Mouse (Mus musculus): Measurements from ENCODE around the gene Gm21974. TPM values are rescaled to one million over a fixed set of nuclear protein-coding genes. Genes with fewer than 3 reads are reported as not detected.

Gene Gm21974
- total and polyA plus RNA-seq, 3 experiments: not detected

- no peak for DNase-seq (ENCODE audit: extremely low read depth)
- no peak overlapping the region for H3K4me2 ChIP-seq (ENCODE audit: insufficient read depth, low read depth, poor library complexity, severe bottlenecking)
- no peak overlapping the region for H3K9ac ChIP-seq (ENCODE audit: insufficient read depth, low read depth)
- dilution Hi-C loops (cut with MboI; ENCODE audit: extremely low pct_ligation_motif_present, extremely low pct_unique_long_range_greater_than_20kb, low sequenced_read_pairs): no loop called here
- H3K4me3 ChIP-seq (replicated peaks in 1 of 3; ENCODE audit: low read depth in 2 of 3, low read length in 2 of 3, poor library complexity in 1 of 3): no peak overlapping the region
- H3K27ac ChIP-seq (ENCODE audit: insufficient read depth, low read depth): no peak overlapping the region
- peaks cover 20 to 49% of the 10 kb centered on the region in 2 experiments for H3K36me3 ChIP-seq (replicated peaks in 1 of 2; ENCODE audit: control insufficient read depth in 1 of 2, insufficient read depth in 1 of 2, low read length in 1 of 2)
- in situ Hi-C loops (cut with MboI; ENCODE audit: low pct_ligation_motif_present, low pct_unique_long_range_greater_than_20kb, low sequenced_read_pairs): no loop called here
- H3K9me3 ChIP-seq (replicated peaks; ENCODE audit: low read length): no peaks in the 10 kb centered on the region
- H3K27me3 ChIP-seq (replicated peaks): no peaks in the 10 kb centered on the region
- no peak for TF ChIP-seq POLR2AphosphoS2 (IDR thresholded peaks at IDR 0.05; ENCODE audit: low read depth, low read length)
- no peak for TF ChIP-seq MEF2A (IDR thresholded peaks at IDR 0.05; ENCODE audit: borderline replicate concordance, low read depth, low read length)
- no peak for TF ChIP-seq ETS1 (conservative IDR thresholded peaks at IDR 0.05; ENCODE audit: low read depth, low read length)
- no peak for TF ChIP-seq ELF1 (IDR thresholded peaks at IDR 0.05; ENCODE audit: low read depth, low read length)
- TF ChIP-seq BHLHE40 (IDR thresholded peaks at IDR 0.05; ENCODE audit: low read depth, low read length): no peak
- no peak for TF ChIP-seq ZKSCAN1 (IDR thresholded peaks at IDR 0.05; ENCODE audit: borderline replicate concordance, low read depth, low read length)
- no peak for TF ChIP-seq USF1 (IDR thresholded peaks at IDR 0.05; ENCODE audit: low read depth, low read length)
- no peak for TF ChIP-seq PAX5 (IDR thresholded peaks at IDR 0.05; ENCODE audit: low read length)
- no peak for TF ChIP-seq HCFC1 (IDR thresholded peaks at IDR 0.05; ENCODE audit: low read depth, low read length)
- TF ChIP-seq MAX (IDR thresholded peaks at IDR 0.05; ENCODE audit: low read length): no peak
- no peak for TF ChIP-seq RCOR1 (conservative IDR thresholded peaks at IDR 0.05; ENCODE audit: low read depth, low read length)
- no peak for TF ChIP-seq ZMIZ1 (IDR thresholded peaks at IDR 0.05; ENCODE audit: low read depth, low read length)
- no peak for TF ChIP-seq CTCF (conservative IDR thresholded peaks at IDR 0.05 in 1 of 2, IDR thresholded peaks at IDR 0.05 in 1 of 2; ENCODE audit: low read depth in 2 of 2, low read length in 2 of 2)
- no peak for TF ChIP-seq CHD2 (IDR thresholded peaks at IDR 0.05; ENCODE audit: low read length)
- TF ChIP-seq KAT2A (IDR thresholded peaks at IDR 0.05; ENCODE audit: insufficient replicate concordance, low read length): no peak
- TF ChIP-seq CHD1 (IDR thresholded peaks at IDR 0.05; ENCODE audit: low read depth, low read length): no peak
- no peak for TF ChIP-seq ZC3H11A (IDR thresholded peaks at IDR 0.05; ENCODE audit: low read depth, low read length)
- TF ChIP-seq MAZ (IDR thresholded peaks at IDR 0.05; ENCODE audit: low read depth, low read length): no peak
- H3K79me2 ChIP-seq (replicated peaks; ENCODE audit: control insufficient read depth, extremely low read depth, insufficient read depth, poor library complexity, severe bottlenecking): no peaks in the 10 kb centered on the region
- H3K4me1 ChIP-seq (ENCODE audit: control insufficient read depth in 1 of 2, insufficient read depth in 2 of 2): no peaks in the 10 kb centered on the region
These were observed 45.0 kb downstream of the Gm21974 start for GRCm38 (mm10) chr7:127849973-127850875.
